Mouse (Mus musculus) cortical plate, adult 2 months (tissue): ENCODE results near the gene Psme4. TPM values are rescaled to one million over a fixed set of nuclear protein-coding genes. Genes with fewer than 3 reads are reported as not detected.
"Not testable (repeated sequence)": the region's sequence is repeated elsewhere in the genome, so short reads cannot be mapped to it uniquely, and the experiment has no call there.

Source experiments
- H3K27ac ChIP-seq: fragments of 200-500 bp; 2 replicates; pipeline ENCODE4 v1.5.1; 2012; ENCODE audit warnings: low read length, control low read depth, inconsistent platforms; ENCODE audit not compliant: insufficient read depth
- H3K4me1 ChIP-seq: fragments of 200-500 bp; 2 replicates; pipeline ENCODE4 v1.6.1; 2011; ENCODE audit warnings: low read length; ENCODE audit not compliant: control insufficient read depth, insufficient read depth
- H3K4me3 ChIP-seq: fragments of 200-500 bp; 2 replicates; pipeline ENCODE4 v1.5.1; 2011; ENCODE audit warnings: mild to moderate bottlenecking, low read length, control low read depth; ENCODE audit not compliant: insufficient read depth
- CTCF ChIP-seq: fragments of 200-500 bp; IDR thresholded peaks from 2 replicates; pipeline ENCODE4 v1.5.1; 2011; ENCODE audit warnings: mild to moderate bottlenecking, control low read depth, low read length; ENCODE audit not compliant: insufficient read depth; ENCODE audit errors: extremely low read depth
- POLR2A ChIP-seq: fragments of 200-500 bp; IDR thresholded peaks from 2 replicates; pipeline ENCODE4 v1.6.1; 2011; ENCODE audit warnings: mild to moderate bottlenecking, low read length, control low read depth; ENCODE audit not compliant: insufficient read depth; ENCODE audit errors: extremely low read depth
- polyA plus RNA-seq: library from polyadenylated mRNA; depleted of rRNA; stranded (reverse); fragments of >200 nt; gene quantifications from 2 replicates; pipeline ENCODE4 v1.2.3, GENCODE M21; 2012; rRNA removed

Gene Psme4
- 29.3 and 31.4 TPM in 2 replicates for polyA plus RNA-seq

DNA sequence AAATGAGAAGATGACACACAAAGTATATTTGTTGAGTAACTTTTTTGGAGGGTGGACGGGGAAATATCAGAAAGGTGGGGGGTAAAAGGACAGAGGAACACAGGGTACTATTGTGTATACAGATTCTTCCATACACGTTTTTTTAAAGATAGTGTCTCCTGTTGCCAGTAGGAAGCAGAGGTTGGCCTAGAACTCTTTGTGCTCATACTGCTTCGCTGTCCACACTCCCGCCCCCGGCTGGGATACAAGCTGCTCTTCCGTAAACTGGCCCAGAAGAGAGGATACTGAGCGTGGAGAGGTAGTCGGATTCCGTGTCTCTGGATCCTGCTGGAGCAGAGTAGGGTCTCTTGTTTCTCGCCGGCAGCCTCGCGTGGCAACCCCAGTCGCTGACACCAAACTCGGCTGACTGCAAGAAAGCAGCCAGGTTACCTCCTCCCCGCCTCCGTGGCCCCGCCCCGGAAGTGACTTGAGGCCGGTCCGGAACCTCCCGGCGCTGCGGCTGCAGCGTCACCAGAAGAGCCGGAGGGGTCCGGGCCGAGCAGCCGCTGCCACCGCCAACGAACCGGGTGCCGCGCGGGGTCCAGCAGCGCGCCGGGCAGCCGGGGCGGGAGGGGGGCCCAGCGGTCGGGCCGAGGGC, at the start of gene Psme4:
Gene Psme4, plus strand, starts transcription at position 460 of the 637 bp plus-strand sequence.
- H3K27ac ChIP-seq, result peak within 1 kb of the TSS; percentile 68
- peak within 1 kb of the TSS; percentile 69 for H3K4me3 ChIP-seq
- no peaks in the 10 kb centered on the region; the same call in 1 of the 2 replicates for H3K4me1 ChIP-seq
- TF ChIP-seq CTCF (no peak), POLR2A (peak; percentile 90)

DNA sequence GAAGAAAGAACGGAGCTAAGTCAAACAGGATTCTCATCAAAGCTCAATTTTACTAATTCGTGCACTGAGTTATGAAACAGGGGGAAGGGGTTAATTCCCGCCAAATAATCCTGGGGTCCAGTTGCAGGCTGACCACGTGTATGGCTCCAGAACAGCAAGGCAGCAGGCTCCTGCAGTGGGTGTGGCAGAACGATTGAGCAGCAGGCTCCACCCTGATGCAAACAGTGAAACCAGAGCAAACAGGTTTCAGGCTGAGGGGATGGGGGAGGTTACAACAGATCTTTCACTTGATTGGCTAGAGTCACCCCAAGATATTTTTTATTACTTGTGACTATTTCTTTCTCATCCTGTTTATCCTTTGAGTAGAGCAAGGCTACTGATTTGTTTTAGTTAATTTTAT, 48.1 kb upstream of the Psme4 start:
- Histone ChIP-seq H3K4me1 (no peaks in the 10 kb centered on the region), H3K27ac (no peak overlapping the region), H3K4me3 (no peak overlapping the region)
- TF ChIP-seq CTCF (no peak), POLR2A (no peak)

DNA sequence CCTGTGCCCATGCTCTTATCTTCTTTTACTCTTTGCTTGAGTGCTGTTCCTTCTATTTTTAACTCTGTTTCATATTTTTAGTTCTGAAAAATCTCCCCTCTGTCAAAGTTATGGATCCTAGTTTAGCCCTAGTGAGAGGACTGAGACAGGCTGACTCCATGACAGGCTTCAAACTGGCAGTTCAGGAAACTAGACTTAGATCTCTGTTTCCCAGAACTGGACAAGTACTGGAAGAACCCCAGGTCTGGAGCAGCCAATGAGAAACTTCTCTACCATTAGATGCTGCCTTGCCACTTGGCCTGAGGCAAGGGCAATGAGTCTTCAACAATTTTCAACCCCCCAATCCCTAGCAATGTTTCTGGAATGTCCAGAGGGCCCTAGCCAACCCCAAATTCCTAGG, 40.8 kb upstream of the Psme4 start:
- no peak overlapping the region for H3K4me3 ChIP-seq
- H3K27ac ChIP-seq, result no peak overlapping the region
- H3K4me1 ChIP-seq, result peaks cover 1% of the 10 kb centered on the region; the same call in 1 of the 2 replicates
- TF ChIP-seq CTCF, result no peak
- no peak for TF ChIP-seq POLR2A

DNA sequence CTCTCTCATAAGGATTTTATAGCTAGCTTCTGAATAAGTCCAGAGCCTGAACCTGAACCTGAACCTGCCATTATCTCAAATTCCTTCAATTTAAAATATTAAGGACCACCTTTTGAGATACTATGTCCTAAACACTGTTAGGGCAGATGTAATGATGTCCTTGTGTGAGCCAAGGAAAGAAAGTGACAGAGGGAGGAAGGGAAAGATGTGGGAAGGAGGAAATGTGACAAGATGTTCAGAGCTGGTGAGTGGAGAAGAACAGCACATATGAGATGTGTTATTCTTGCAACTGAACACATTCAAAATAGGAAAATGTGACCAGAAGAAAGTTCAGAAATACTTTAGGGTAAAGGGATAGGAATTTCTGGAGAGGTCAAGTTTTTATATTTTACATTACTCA, 38.1 kb upstream of the Psme4 start:
- TF ChIP-seq POLR2A (no peak), CTCF (no peak)
- H3K4me1 ChIP-seq, result peaks cover 1% of the 10 kb centered on the region; the same call in 1 of the 2 replicates
- no peak overlapping the region for H3K4me3 ChIP-seq
- H3K27ac ChIP-seq, result no peak overlapping the region

DNA sequence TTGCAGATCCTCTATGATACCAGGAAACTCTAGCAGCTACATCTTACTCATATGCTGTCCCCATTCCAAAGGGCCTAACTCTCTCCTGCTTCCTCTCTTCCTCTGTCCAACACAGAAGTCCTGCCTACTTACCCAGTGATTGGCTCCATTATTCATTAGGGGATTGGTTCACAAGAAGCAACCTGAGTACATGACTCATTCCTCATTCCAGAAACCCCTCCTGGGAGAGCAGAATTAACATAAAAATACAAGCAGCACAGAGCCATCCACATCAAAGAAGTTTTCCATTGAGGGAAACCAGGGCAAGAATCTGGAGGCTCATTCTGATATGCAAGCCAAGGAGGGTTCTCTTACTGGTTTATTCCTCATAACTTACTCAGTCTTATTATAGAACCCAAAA, 27.5 kb upstream of the Psme4 start:
- no peaks in the 10 kb centered on the region for H3K4me1 ChIP-seq

DNA sequence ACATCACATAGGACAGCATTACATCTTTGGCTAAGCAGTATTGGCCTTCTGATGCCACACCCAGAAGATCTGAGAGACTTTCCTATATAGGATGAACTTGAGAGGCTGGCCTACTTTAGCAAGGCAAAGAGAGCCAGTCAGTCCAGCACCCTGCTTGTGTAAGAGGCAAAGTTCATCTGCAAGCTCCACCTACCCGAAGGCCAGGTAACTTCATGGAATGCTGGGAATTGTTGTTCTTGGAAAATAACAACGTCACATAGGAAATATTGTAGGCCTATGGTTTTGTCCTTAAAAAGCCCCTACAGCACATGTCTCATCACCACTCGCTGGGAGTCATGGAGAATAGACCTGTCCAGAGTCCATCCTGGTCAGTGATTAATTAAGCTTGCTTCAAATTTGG, 22.6 kb upstream of the Psme4 start:
- H3K27ac ChIP-seq, result no peak overlapping the region
- TF ChIP-seq CTCF (no peak), POLR2A (no peak)
- H3K4me1 ChIP-seq, result no peaks in the 10 kb centered on the region
- no peak overlapping the region for H3K4me3 ChIP-seq

More for the DNA sequence above, 27.5 kb upstream of the Psme4 start:
- Histone ChIP-seq H3K4me3 (no peak overlapping the region), H3K27ac (no peak overlapping the region)
- TF ChIP-seq POLR2A, result no peak
- TF ChIP-seq CTCF, result no peak

DNA sequence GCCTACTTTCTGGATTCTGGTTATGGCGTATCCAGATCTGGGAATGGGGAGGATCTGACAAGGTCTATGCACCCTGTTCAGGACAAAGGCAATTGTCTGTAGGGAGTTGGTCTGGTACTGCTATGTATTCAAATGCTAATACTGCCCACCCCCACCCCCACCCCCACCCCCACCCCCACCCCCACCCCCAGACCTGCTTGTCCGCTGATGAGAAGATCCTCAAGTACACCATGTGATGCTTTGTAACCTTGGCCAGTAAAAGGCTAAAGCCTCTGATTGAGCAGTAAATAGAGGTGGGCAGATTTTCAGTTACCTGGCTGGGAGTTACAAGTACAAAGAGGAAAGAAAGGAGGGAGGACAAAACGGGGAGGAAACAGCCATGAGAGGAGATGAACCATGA, 21.9 kb upstream of the Psme4 start:
- H3K27ac ChIP-seq, result no peak overlapping the region
- TF ChIP-seq CTCF (no peak), POLR2A (no peak)
- H3K4me3 ChIP-seq, result no peak overlapping the region
- no peaks in the 10 kb centered on the region for H3K4me1 ChIP-seq

DNA sequence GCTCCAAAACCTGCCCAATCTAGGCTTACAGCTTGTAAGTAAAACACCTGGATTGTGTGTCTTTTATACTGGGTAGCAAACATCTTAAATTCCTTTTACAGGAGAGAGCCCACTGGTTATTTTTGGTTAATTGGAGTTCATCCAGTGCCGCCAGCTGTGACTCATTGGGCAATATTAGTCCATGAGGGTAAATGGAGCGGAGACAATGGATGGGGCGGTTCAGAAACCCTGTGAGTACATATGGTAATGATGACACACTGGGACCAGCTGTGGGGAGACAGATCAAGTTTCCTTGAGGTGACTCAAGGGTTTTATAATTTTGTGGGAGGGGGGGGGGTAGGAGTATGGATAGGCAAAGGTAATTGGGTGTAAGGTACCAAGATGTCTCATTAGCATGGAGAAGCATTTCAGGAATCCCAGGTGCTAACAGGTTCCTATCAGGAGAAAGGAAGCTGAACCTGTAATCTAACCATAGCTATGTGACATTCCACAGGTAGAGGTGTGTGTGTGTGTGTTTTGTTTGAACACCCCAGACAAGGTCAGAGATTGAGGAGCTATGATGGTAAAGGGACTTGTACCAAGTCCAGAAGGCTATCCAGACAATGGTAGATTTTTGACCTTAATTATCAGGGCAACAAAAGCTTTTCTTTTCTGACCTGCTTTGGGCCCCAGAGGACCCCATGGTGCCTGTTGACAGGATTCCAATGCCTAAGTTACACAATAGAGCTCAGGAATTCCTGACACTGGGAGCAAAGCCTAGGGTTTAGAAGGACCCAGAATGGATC, 21.3 kb upstream of the Psme4 start:
- Histone ChIP-seq H3K27ac (no peak overlapping the region), H3K4me1 (no peaks in the 10 kb centered on the region), H3K4me3 (no peak overlapping the region)
- TF ChIP-seq CTCF (no peak), POLR2A (no peak)

DNA sequence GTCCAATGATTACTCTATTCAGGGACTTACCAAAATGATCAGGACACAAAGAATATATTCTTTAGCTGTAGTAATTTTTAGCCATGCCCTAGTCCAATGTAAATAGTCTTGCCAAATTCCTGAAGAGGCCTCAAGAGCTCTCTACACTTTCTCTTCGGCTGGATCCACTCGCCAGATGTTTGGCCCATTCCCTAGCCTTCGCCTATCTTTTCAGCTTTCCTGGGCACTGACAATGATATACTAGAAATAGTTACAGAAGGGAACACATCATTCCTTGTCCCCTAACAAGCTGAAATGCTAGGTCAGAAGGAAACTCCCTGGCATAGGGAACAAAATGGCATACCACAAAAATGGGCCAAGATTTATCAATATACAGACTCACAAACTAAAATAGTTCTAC, 18.6 kb upstream of the Psme4 start:
- no peaks in the 10 kb centered on the region for H3K4me1 ChIP-seq
- H3K27ac ChIP-seq, result no peak overlapping the region
- H3K4me3 ChIP-seq, result no peak overlapping the region
- TF ChIP-seq CTCF, result no peak
- no peak for TF ChIP-seq POLR2A

DNA sequence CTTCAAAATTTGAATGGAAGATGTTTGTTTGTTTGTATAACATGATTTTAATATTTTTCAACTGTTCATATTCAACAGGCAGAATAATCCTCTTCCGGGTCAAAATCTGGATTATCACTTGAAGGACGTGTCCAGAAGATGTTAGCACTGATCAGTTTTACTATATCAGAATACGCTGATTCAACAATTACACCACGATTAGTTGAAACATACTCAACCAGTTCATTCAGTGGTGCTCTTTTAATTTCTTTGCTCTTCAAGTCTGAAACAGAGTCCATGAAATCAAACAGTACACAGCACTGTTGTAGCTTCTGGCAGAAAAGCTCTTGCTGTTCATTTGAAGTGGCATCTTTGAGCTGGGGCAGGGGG, 17.1 kb upstream of the Psme4 start:
- not testable (repeated sequence) for H3K27ac ChIP-seq, H3K4me1 ChIP-seq
- peak overlapping the region; percentile 61 for H3K4me3 ChIP-seq
